Mouse (Mus musculus) midbrain, embryonic 12.5 days (tissue): ENCODE data around the gene Inhbb. TPM values are rescaled to one million over a fixed set of nuclear protein-coding genes. Genes with fewer than 3 reads are reported as not detected.

Experiments
- ATAC-seq: fragments of 200-750 bp; cut with Nextera tagmentation; 2 replicates; pipeline ENCODE4 v1.8.0; 2017; ENCODE audit warnings: low read depth, moderate TSS enrichment, moderate library complexity; ENCODE audit not compliant: low FRiP score
- H3K27ac ChIP-seq: fragments of 300-500 bp; sonication (generic); replicated peaks from 2 replicates; pipeline ENCODE4 v1.5.1; 2016; ENCODE audit warnings: mild to moderate bottlenecking
- H3K27me3 ChIP-seq: fragments of 300-500 bp; sonication (generic); 2 replicates; pipeline ENCODE4 v1.6.1; 2016; ENCODE audit warnings: mild to moderate bottlenecking
- H3K36me3 ChIP-seq: fragments of 300-500 bp; sonication (generic); 2 replicates; pipeline ENCODE4 v1.6.1; 2016
- H3K4me1 ChIP-seq: fragments of 300-500 bp; sonication (generic); 2 replicates; pipeline ENCODE4 v1.6.1; 2016
- H3K4me2 ChIP-seq: fragments of 300-500 bp; sonication (generic); replicated peaks from 2 replicates; pipeline ENCODE4 v1.6.1; 2016; ENCODE audit warnings: mild to moderate bottlenecking, moderate library complexity
- H3K4me3 ChIP-seq: fragments of 300-500 bp; sonication (generic); 2 replicates; pipeline ENCODE4 v1.5.1; 2016; ENCODE audit warnings: mild to moderate bottlenecking
- H3K9ac ChIP-seq: fragments of 300-500 bp; sonication (generic); replicated peaks from 2 replicates; pipeline ENCODE4 v1.6.1; 2016; ENCODE audit warnings: mild to moderate bottlenecking, moderate library complexity
- H3K9me3 ChIP-seq: fragments of 300-500 bp; sonication (generic); 2 replicates; pipeline ENCODE4 v1.6.1; 2016; ENCODE audit warnings: mild to moderate bottlenecking
- WGBS: fragments of 180-500 bp; shearing (Covaris S2); methylation state at CpG from one replicate; pipeline ENCODE4 v1.1.7; 2016; 5-methylcytosine and 5-hydroxymethylcytosine counted together
- polyA plus RNA-seq: library from polyadenylated mRNA; unstranded; fragments of >200 nt; fragmentation: Nextera tagmentation; extraction: Ambion mirVana; gene quantifications from 2 replicates; pipeline ENCODE4 v1.2.1, GENCODE M21; 2016

The Inhbb gene
- polyA plus RNA-seq, 1 experiment from 2014 or later = 0.78 TPM

DNA sequence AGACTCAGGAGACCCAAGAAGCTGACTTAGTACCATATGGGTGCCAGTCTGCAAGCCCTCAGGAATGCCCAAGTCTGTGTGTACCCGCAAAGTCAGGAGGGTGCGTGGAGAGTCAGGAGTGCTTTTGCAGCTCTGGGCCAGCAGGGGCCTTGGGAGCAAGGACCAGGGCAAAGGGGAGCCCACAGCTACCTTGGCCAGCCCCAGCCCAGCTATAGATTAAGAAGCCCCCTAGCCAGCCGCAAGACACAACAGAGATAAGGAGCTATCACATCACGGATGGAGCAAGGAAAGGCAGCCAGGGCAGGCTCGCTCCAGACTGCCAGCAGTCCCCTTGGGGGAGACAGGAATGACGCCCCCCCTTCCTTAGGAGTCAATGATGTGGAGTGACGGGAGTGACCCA lies 24.2 kb downstream of the Inhbb start:
- no peak overlapping the region for H3K4me3 ChIP-seq
- H3K4me2 ChIP-seq = no peak overlapping the region
- no peaks in the 10 kb centered on the region; the same call in 1 of the 2 replicates for H3K27me3 ChIP-seq
- H3K27ac ChIP-seq = no peak overlapping the region
- no peaks in the 10 kb centered on the region for H3K9me3 ChIP-seq
- no peak overlapping the region for H3K9ac ChIP-seq
- ATAC-seq = peak; percentile 20; the same call in 1 of the 2 replicates
- peaks cover 3% of the 10 kb centered on the region; the same call in 1 of the 2 replicates for H3K4me1 ChIP-seq
- no peaks in the 10 kb centered on the region for H3K36me3 ChIP-seq
- 80% methylated on average over 7 of the region's 7 CpGs for WGBS

GRCm38 (mm10) chr1:119391311-119391710 lies 30.7 kb downstream of the Inhbb start:
- no peak overlapping the region for H3K4me2 ChIP-seq
- peaks cover 21% of the 10 kb centered on the region for H3K4me1 ChIP-seq
- no peaks in the 10 kb centered on the region for H3K9me3 ChIP-seq
- 77% methylated on average over 3 of the region's 3 CpGs for WGBS
- H3K27ac ChIP-seq = no peak overlapping the region
- peaks cover 28% of the 10 kb centered on the region for H3K27me3 ChIP-seq
- no peak overlapping the region for H3K4me3 ChIP-seq
- ATAC-seq = no peak
- H3K36me3 ChIP-seq = no peaks in the 10 kb centered on the region
- H3K9ac ChIP-seq = no peak overlapping the region

DNA sequence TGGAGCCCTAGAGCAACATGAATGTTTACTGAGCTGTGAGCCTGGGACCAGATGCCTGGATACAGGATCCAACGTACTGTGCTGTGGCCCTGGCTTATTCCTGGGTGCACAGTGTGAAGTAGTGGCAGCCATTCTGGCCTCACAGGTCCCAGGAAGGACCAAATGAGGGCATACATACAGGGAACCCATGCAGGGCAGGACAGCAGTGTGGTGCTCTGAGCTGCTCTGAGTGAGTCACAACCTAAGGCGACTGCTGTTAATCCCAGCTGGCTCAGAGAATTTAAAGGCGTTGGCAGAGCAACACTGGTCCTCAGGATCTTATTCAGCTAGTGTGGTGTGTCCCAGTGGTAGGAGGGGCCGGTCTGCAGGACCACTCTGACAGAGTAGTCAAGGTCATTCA lies 31.4 kb downstream of the Inhbb start:
- H3K36me3 ChIP-seq = no peaks in the 10 kb centered on the region
- 49% methylated on average over 4 of the region's 4 CpGs for WGBS
- no peak overlapping the region for H3K4me3 ChIP-seq
- ATAC-seq = no peak
- H3K4me1 ChIP-seq = peaks cover 21% of the 10 kb centered on the region
- no peak overlapping the region for H3K9ac ChIP-seq
- H3K27me3 ChIP-seq = peaks cover 30% of the 10 kb centered on the region
- H3K27ac ChIP-seq = no peak overlapping the region
- no peak overlapping the region for H3K4me2 ChIP-seq
- H3K9me3 ChIP-seq = no peaks in the 10 kb centered on the region

- no peaks in the 10 kb centered on the region for H3K36me3 ChIP-seq
- ATAC-seq = no peak
- no peaks in the 10 kb centered on the region for H3K9me3 ChIP-seq
- no peak overlapping the region for H3K9ac ChIP-seq
- H3K4me3 ChIP-seq = no peak overlapping the region
- no peak overlapping the region for H3K4me2 ChIP-seq
- 27% methylated on average over 7 of the region's 7 CpGs for WGBS
- peaks cover 21% of the 10 kb centered on the region for H3K4me1 ChIP-seq
- 0 out of 2 replicates have a peak overlapping the region, but pooled peaks have one; percentile 6 for H3K27ac ChIP-seq
- peaks cover 30% of the 10 kb centered on the region for H3K27me3 ChIP-seq
Observed at GRCm38 (mm10) chr1:119389771-119390500, 32.1 kb downstream of the Inhbb start.

DNA sequence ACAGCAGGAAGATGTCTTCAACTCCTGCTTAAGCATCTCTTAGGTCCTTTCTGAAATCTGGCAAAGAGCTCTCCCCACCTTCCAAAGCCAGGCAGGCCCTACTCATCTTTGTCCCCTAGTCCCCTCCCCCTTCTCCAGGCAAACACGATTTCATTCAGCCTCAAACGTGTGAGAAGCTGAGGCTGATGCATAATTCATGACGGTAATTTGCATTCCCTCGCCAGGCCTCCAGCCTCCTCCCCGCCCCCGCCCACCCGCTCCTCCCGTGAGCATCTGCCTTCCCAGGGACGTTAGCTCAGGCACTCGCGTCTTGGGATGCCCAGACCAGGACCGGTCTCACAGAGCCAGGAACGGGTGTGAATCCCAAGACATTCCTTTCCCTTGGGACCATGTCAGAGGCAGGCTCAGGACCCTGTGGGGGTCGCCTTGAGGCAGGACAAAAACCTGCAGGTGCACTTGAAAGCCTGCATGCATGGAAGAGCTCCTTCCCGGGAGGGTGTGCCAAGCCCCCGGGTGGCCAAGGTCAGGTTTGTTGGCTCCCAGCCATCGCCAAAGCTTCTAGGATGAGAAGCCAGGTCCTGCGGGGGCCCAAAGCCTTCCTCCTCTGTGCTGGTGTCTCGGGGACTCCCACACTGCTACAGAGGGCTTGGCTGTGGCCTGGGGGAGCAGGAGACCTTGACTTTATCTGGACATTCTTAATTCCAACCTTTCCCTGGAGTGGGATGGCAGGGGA lies 33.2 kb downstream of the Inhbb start:
- Histone ChIP-seq H3K4me2 (peak overlapping the region; percentile 51), H3K27me3 (peaks cover 30% of the 10 kb centered on the region), H3K27ac (peak overlapping the region; percentile 61), H3K9ac (no peak overlapping the region; the same call in 1 of the 2 replicates), H3K9me3 (no peaks in the 10 kb centered on the region), H3K36me3 (no peaks in the 10 kb centered on the region), H3K4me1 (peaks cover 21% of the 10 kb centered on the region), H3K4me3 (peak overlapping the region; percentile 21)
- WGBS = 4% methylated on average over 19 of the region's 19 CpGs
- ATAC-seq = peak; percentile 92

GRCm38 (mm10) chr1:119386306-119386705 lies 35.7 kb downstream of the Inhbb start:
- no peak overlapping the region for H3K27ac ChIP-seq
- H3K9ac ChIP-seq = no peak overlapping the region
- no peaks in the 10 kb centered on the region for H3K9me3 ChIP-seq
- H3K27me3 ChIP-seq = peaks cover 23% of the 10 kb centered on the region
- 80% methylated on average over 3 of the region's 3 CpGs for WGBS
- H3K4me1 ChIP-seq = peaks cover 21% of the 10 kb centered on the region
- H3K4me2 ChIP-seq = no peak overlapping the region
- no peak for ATAC-seq
- H3K4me3 ChIP-seq = no peak overlapping the region
- H3K36me3 ChIP-seq = no peaks in the 10 kb centered on the region

GRCm38 (mm10) chr1:119383916-119384315 lies 38.1 kb downstream of the Inhbb start:
- Histone ChIP-seq H3K27me3 (0 out of 2 replicates have a peak, but pooled peaks cover 3% of the 10 kb centered on the region), H3K9ac (no peak overlapping the region), H3K27ac (no peak overlapping the region), H3K36me3 (no peaks in the 10 kb centered on the region), H3K9me3 (no peaks in the 10 kb centered on the region), H3K4me3 (no peak overlapping the region), H3K4me2 (no peak overlapping the region), H3K4me1 (peaks cover 1% of the 10 kb centered on the region)
- ATAC-seq = no peak
- 82% methylated on average over 10 of the region's 10 CpGs for WGBS

DNA sequence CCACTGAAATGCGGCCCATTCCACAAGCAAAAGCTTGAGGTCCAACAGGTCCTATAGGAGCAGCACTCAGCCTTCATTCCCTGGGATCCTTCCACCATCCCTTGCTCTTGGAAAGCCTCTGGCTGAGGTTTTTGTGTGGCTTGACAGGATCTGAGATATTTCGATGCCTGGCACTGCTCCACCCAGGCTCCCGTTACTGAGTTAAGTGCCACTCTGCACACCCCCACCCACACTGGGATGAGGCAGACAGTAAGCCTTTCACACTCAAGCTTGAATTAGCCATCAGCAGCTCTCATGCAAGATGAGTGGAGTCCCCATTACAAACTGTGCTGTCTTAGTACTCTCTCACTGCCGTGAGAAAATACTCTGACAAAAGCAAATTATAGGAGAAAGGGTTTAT lies 41.4 kb downstream of the Inhbb start:
- no peak overlapping the region for H3K9ac ChIP-seq
- H3K9me3 ChIP-seq = no peaks in the 10 kb centered on the region
- no peaks in the 10 kb centered on the region for H3K4me1 ChIP-seq
- H3K27me3 ChIP-seq = 0 out of 2 replicates have a peak, but pooled peaks cover 4% of the 10 kb centered on the region
- no peaks in the 10 kb centered on the region for H3K36me3 ChIP-seq
- no peak overlapping the region for H3K27ac ChIP-seq
- no peak for ATAC-seq
- WGBS = 92% methylated on average over 4 of the region's 4 CpGs
- no peak overlapping the region for H3K4me2 ChIP-seq
- no peak overlapping the region for H3K4me3 ChIP-seq

DNA sequence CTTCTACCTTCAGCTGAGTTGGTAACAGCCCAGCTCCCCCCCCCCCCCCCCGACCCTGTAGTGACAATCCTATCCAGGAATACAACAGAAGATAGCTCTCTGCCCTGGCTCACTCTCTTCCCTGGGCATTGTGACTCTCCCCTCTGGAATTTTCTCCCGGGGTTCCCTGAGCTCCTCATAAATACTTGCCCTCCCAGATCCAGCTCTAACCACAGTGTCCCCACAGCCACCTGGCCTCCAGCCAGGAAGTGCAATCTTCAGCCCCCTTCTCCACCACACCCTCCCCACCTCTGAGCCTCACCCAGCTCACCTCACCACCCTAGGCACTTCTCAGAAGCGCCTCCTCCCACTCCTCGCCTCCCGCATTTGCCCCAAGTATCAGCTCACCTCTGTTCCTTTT lies 46.7 kb downstream of the Inhbb start:
- 81% methylated on average over 4 of the region's 5 CpGs for WGBS
- Histone ChIP-seq H3K27me3 (0 out of 2 replicates have a peak, but pooled peaks cover 4% of the 10 kb centered on the region), H3K36me3 (no peaks in the 10 kb centered on the region), H3K4me1 (no peaks in the 10 kb centered on the region; the same call in 1 of the 2 replicates), H3K9ac (no peak overlapping the region), H3K9me3 (no peaks in the 10 kb centered on the region), H3K4me2 (no peak overlapping the region), H3K4me3 (no peak overlapping the region), H3K27ac (no peak overlapping the region)
- no peak for ATAC-seq

- Histone ChIP-seq H3K36me3 (no peaks in the 10 kb centered on the region), H3K4me2 (no peak overlapping the region), H3K4me1 (no peaks in the 10 kb centered on the region; the same call in 1 of the 2 replicates), H3K9ac (no peak overlapping the region), H3K4me3 (no peak overlapping the region), H3K9me3 (0 out of 2 replicates have a peak, but pooled peaks cover 2% of the 10 kb centered on the region), H3K27me3 (no peaks in the 10 kb centered on the region), H3K27ac (no peak overlapping the region)
- no peak for ATAC-seq
- WGBS = 80% methylated on average over 12 of the region's 12 CpGs
Observed at GRCm38 (mm10) chr1:119367546-119367945, 54.5 kb downstream of the Inhbb start.

DNA sequence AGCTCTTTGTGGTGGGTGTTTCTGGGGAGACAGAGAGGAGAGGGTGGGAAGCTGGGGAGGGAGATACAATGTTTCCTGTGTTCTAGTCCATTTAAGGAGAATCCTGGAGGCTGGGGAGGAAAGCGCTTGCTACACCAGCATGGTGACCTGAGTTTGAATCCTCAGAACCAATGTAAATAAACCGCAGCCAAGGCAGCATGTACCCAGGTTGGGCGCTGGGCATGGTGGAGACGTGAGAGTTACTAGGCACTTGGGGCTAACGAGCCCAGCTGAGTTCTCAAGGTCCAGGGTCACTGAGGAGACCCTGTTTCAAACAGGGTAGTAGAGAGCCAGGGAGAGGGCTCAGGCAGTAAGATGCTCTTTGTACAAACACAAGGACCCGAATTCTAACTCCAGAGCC lies 55.7 kb downstream of the Inhbb start:
- WGBS = 79% methylated on average over 6 of the region's 6 CpGs
- Histone ChIP-seq H3K4me3 (no peak overlapping the region), H3K9me3 (0 out of 2 replicates have a peak, but pooled peaks cover 5% of the 10 kb centered on the region), H3K9ac (no peak overlapping the region), H3K36me3 (no peaks in the 10 kb centered on the region), H3K27me3 (no peaks in the 10 kb centered on the region), H3K4me1 (no peaks in the 10 kb centered on the region; the same call in 1 of the 2 replicates), H3K4me2 (no peak overlapping the region), H3K27ac (no peak overlapping the region)
- ATAC-seq = no peak
